Mouse (Mus musculus): ENCODE results near the gene Them4. TPM values are rescaled to one million over a fixed set of nuclear protein-coding genes. Genes with fewer than 3 reads are reported as not detected.

The Them4 gene
- polyA plus RNA-seq, 1 experiment from 2014 or later = 8.6 TPM

DNA sequence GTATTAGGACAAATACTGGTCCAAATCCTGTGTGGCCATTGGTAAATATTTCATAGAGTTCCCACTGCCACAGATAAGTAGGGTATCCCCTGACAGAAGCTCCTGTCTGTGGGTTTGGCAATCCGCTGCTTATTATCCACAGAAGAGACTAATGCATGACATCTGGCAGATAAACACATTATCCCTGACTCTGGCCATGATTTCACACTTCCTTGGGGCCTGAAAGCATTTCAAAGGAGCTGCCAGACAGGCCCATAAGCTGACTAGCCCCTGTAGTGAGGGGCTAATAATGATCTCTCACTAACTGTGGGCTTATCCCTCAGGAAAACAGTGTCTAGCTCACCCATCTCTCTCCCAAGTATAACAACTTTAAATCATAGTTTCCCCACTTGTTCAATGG, 32.7 kb downstream of the Them4 start:
- 57% methylated on average over 1 of the region's 1 CpGs for WGBS
- no peaks in the 10 kb centered on the region for H3K36me3 ChIP-seq
- no peak for DNase-seq (ENCODE audit: low spot score)
- H3K9me3 ChIP-seq = no peaks in the 10 kb centered on the region
- H3K4me3 ChIP-seq = no peak overlapping the region
- no peaks in the 10 kb centered on the region for H3K27me3 ChIP-seq (ENCODE audit: insufficient read depth, poor library complexity, severe bottlenecking)
- no peak overlapping the region for H3K27ac ChIP-seq
- 0 out of 2 replicates have a peak, but pooled peaks cover 6% of the 10 kb centered on the region for H3K4me1 ChIP-seq (replicated peaks)

GRCm38 (mm10) chr3:94344182-94344581, 34.3 kb downstream of the Them4 start:
- Histone ChIP-seq H3K27me3 (ENCODE audit: insufficient read depth, poor library complexity, severe bottlenecking) (no peaks in the 10 kb centered on the region), H3K36me3 (no peaks in the 10 kb centered on the region), H3K9me3 (no peaks in the 10 kb centered on the region), H3K4me3 (no peak overlapping the region), H3K27ac (no peak overlapping the region), H3K4me1 (replicated peaks) (0 out of 2 replicates have a peak, but pooled peaks cover 6% of the 10 kb centered on the region)
- WGBS = 81% methylated on average over 2 of the region's 2 CpGs
- DNase-seq (ENCODE audit: low spot score) = no peak

DNA sequence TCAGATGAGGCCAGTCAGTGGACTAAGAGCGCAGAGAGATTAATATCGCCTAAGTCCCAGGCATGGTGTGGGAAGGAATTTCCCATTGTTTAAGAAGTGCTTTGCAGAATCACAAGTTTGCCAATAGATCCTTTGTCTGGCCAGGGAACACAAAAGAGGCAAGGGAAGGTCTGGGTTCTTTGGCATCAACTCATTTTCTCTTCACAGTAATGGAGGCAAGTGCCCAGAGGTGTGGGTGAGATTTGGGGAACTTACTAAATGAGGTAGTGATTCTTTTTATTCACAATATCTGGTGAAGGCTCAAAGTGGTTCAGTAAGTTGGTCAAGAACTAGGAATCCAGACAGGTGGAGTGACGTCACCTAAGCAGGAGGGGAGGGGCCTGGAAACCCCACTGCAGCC, 35.0 kb downstream of the Them4 start:
- DNase-seq (ENCODE audit: low spot score) = no peak
- WGBS = 81% methylated on average over 3 of the region's 3 CpGs
- H3K4me1 ChIP-seq (replicated peaks) = 0 out of 2 replicates have a peak, but pooled peaks cover 6% of the 10 kb centered on the region

GRCm38 (mm10) chr3:94348146-94348545, 38.3 kb downstream of the Them4 start:
- Histone ChIP-seq H3K9me3 (no peaks in the 10 kb centered on the region), H3K27me3 (ENCODE audit: insufficient read depth, poor library complexity, severe bottlenecking) (no peaks in the 10 kb centered on the region), H3K36me3 (no peaks in the 10 kb centered on the region), H3K4me1 (replicated peaks) (no peaks in the 10 kb centered on the region), H3K4me3 (no peak overlapping the region), H3K27ac (no peak overlapping the region)
- DNase-seq (ENCODE audit: low spot score) = no peak
- 75% methylated on average over 2 of the region's 2 CpGs for WGBS

More for the DNA sequence above, 35.0 kb downstream of the Them4 start:
- no peak overlapping the region for H3K4me3 ChIP-seq
- H3K9me3 ChIP-seq = no peaks in the 10 kb centered on the region
- H3K36me3 ChIP-seq = no peaks in the 10 kb centered on the region
- no peaks in the 10 kb centered on the region for H3K27me3 ChIP-seq (ENCODE audit: insufficient read depth, poor library complexity, severe bottlenecking)
- no peak overlapping the region for H3K27ac ChIP-seq

DNA sequence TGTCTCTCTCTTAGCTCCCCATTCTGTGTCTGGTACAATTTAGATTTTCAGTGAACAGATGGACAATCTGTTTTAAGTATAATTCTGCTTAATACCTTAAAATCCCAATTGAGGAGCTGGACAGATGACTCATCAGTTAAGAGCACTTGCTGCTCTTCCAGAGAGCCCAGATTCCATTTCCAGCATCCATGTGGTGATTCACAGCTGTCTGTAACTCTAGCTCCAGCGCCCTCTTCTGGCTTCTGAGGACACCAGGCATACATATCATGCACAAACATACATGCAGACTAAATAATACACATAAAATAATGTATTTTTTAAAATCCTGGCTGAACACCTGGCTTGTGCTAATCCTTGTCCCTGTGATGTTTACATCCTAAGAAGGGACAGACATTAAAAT, 50.9 kb downstream of the Them4 start:
- Histone ChIP-seq H3K4me3 (no peak overlapping the region), H3K36me3 (no peaks in the 10 kb centered on the region), H3K27me3 (ENCODE audit: insufficient read depth, poor library complexity, severe bottlenecking) (peaks cover 47% of the 10 kb centered on the region), H3K4me1 (replicated peaks) (peaks cover 23% of the 10 kb centered on the region), H3K27ac (no peak overlapping the region), H3K9me3 (no peaks in the 10 kb centered on the region)
- no peak for DNase-seq (ENCODE audit: low spot score)
- 4% methylated on average over 1 of the region's 1 CpGs for WGBS

DNA sequence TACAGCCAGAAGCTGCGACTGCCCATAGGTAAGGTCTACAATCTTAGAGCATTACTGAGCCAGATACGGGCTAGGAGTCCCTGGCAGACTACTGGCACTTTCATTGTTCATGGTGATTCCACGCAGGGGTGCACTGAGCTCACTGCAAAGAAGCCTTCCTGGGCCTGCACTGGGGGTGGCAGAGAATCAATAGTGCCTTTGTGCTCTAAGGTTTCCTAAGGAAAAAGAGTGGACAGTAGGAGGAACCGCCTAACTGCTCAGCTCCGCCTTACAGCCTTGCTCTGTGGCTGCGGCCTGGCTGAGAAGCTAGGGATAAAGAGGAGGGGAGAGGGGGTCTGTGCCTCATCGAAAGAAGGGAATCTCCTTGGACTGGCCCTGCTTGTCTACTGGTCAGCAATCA, 52.2 kb downstream of the Them4 start, which contains the start of gene C2cd4d:
Gene C2cd4d, plus strand, starts transcription at position 301 of the 400 bp plus-strand sequence.
- Histone ChIP-seq H3K27me3 (ENCODE audit: insufficient read depth, poor library complexity, severe bottlenecking) (peaks cover 56% of the 10 kb centered on the region), H3K9me3 (no peaks in the 10 kb centered on the region), H3K36me3 (no peaks in the 10 kb centered on the region), H3K4me3 (peak within 1 kb of the TSS; percentile 65), H3K27ac (peak within 1 kb of the TSS; percentile 87), H3K4me1 (replicated peaks) (peaks cover 23% of the 10 kb centered on the region)
- 21% methylated on average over 7 of the region's 7 CpGs for WGBS
- DNase-seq (ENCODE audit: low spot score) = no peak

GRCm38 (mm10) chr3:94363291-94364153, 53.6 kb downstream of the Them4 start:
- Histone ChIP-seq H3K9me3 (no peaks in the 10 kb centered on the region), H3K4me3 (peak overlapping the region; percentile 65), H3K27ac (peak overlapping the region; percentile 87), H3K4me1 (replicated peaks) (peaks cover 23% of the 10 kb centered on the region), H3K36me3 (no peaks in the 10 kb centered on the region), H3K27me3 (ENCODE audit: insufficient read depth, poor library complexity, severe bottlenecking) (peaks cover 56% of the 10 kb centered on the region)
- 5% methylated on average over 95 of the region's 97 CpGs for WGBS
- DNase-seq (ENCODE audit: low spot score) = peak; percentile 65

- H3K27me3 ChIP-seq (ENCODE audit: insufficient read depth, poor library complexity, severe bottlenecking) = peaks cover 56% of the 10 kb centered on the region
- no peaks in the 10 kb centered on the region for H3K36me3 ChIP-seq
- H3K9me3 ChIP-seq = no peaks in the 10 kb centered on the region
- H3K4me1 ChIP-seq (replicated peaks) = peaks cover 23% of the 10 kb centered on the region
- H3K4me3 ChIP-seq = peak overlapping the region; percentile 65
- WGBS = 6% methylated on average over 23 of the region's 23 CpGs
- peak overlapping the region; percentile 87 for H3K27ac ChIP-seq
- DNase-seq (ENCODE audit: low spot score) = no peak
Measured at GRCm38 (mm10) chr3:94364154-94364526, 54.3 kb downstream of the Them4 start.

- Histone ChIP-seq H3K4me1 (replicated peaks) (peaks cover 26% of the 10 kb centered on the region), H3K9me3 (no peaks in the 10 kb centered on the region), H3K4me3 (no peak overlapping the region), H3K36me3 (no peaks in the 10 kb centered on the region), H3K27me3 (ENCODE audit: insufficient read depth, poor library complexity, severe bottlenecking) (peaks cover 53% of the 10 kb centered on the region), H3K27ac (no peak overlapping the region)
- WGBS = 17% methylated on average over 3 of the region's 3 CpGs
- peak; percentile 82 for DNase-seq (ENCODE audit: low spot score)
Measured at GRCm38 (mm10) chr3:94366761-94367160, 56.9 kb downstream of the Them4 start.

DNA sequence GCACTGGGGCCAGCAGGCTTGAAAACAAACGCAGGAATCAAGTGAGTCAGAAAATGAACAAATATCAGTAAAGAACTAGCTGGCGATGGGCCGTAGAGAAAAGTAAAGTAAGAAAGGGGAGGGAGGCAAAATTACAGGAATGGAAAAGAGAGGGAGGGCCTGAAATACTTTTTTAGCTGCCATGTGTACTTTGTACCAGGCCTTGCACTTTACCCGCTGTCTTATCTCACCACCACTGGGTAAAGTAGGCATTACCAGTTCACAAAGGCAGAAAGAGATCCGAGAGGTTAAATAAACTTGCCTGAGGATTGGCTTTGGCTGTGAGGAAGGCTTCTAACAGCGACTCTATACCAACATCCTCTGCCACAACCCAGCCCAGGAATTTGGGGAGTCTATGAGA, 57.6 kb downstream of the Them4 start:
- no peak overlapping the region for H3K4me3 ChIP-seq
- H3K4me1 ChIP-seq (replicated peaks) = peaks cover 24% of the 10 kb centered on the region
- no peak for DNase-seq (ENCODE audit: low spot score)
- H3K27ac ChIP-seq = no peak overlapping the region
- 86% methylated on average over 6 of the region's 6 CpGs for WGBS
- peaks cover 52% of the 10 kb centered on the region for H3K27me3 ChIP-seq (ENCODE audit: insufficient read depth, poor library complexity, severe bottlenecking)
- H3K36me3 ChIP-seq = no peaks in the 10 kb centered on the region
- H3K9me3 ChIP-seq = no peaks in the 10 kb centered on the region

DNA sequence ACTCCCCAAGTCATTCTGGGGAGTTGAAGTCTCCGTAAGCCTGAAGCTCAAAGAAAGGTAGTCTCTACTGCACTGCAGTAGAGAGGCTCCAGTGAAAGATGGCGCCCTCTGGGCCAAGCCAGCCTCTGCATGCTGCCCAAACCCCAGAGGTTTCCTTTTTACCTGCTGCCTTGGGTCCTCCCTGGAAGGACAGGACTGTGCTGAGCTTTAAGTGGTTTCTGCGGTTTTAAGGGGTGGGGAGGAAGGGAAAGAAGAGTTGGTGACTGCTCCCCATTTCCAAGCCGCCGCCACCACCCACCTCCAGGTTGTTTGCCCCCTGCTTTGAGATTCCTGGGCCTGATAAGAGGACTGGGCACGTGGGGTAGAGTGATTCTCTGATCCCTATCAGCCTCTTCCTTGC, 58.7 kb downstream of the Them4 start:
- Histone ChIP-seq H3K36me3 (no peaks in the 10 kb centered on the region), H3K4me1 (replicated peaks) (peaks cover 29% of the 10 kb centered on the region), H3K9me3 (no peaks in the 10 kb centered on the region), H3K4me3 (no peak overlapping the region), H3K27ac (no peak overlapping the region), H3K27me3 (ENCODE audit: insufficient read depth, poor library complexity, severe bottlenecking) (peaks cover 52% of the 10 kb centered on the region)
- DNase-seq (ENCODE audit: low spot score) = no peak
- 68% methylated on average over 6 of the region's 6 CpGs for WGBS

- DNase-seq (ENCODE audit: low spot score) = no peak
- Histone ChIP-seq H3K4me3 (no peak overlapping the region), H3K27ac (no peak overlapping the region), H3K36me3 (no peaks in the 10 kb centered on the region), H3K27me3 (ENCODE audit: insufficient read depth, poor library complexity, severe bottlenecking) (peaks cover 52% of the 10 kb centered on the region), H3K4me1 (replicated peaks) (peaks cover 31% of the 10 kb centered on the region), H3K9me3 (no peaks in the 10 kb centered on the region)
- WGBS = 83% methylated on average over 2 of the region's 2 CpGs
Measured at GRCm38 (mm10) chr3:94369709-94370108, 59.8 kb downstream of the Them4 start.

DNA sequence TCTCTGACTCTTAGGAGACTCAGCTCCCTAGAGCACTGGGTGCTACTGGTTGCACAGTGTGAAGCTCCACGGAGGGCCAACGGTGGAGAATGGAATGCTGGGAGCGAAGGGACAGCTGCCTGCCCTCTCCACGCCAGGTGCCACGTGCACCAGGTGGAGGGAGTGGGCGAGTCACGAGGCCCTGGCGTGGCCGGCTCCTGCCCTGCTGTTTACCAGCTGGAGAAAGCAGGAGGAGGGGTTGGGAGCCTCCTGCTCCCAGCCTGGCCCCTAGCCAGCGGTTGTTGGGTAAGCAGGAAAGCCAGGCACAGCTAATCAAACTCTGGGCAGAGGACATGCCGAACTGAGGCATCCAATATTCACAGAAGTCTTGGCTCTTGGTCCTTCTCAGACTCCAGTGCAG, 61.7 kb downstream of the Them4 start:
- Histone ChIP-seq H3K9me3 (no peaks in the 10 kb centered on the region), H3K4me3 (peak overlapping the region; percentile 9; the same call in 1 of the 2 replicates), H3K27ac (peak overlapping the region; percentile 9; the same call in 1 of the 2 replicates), H3K4me1 (replicated peaks) (peaks cover 31% of the 10 kb centered on the region), H3K27me3 (ENCODE audit: insufficient read depth, poor library complexity, severe bottlenecking) (peaks cover 47% of the 10 kb centered on the region), H3K36me3 (no peaks in the 10 kb centered on the region)
- no peak for DNase-seq (ENCODE audit: low spot score)
- 6% methylated on average over 11 of the region's 11 CpGs for WGBS
